Mouse (Mus musculus) G1E (cell line): Measurements from ENCODE around the gene Slc2a12. TPM values are rescaled to one million over a fixed set of nuclear protein-coding genes. Genes with fewer than 3 reads are reported as not detected.

Experiments
- ATAC-seq: 2 replicates; pipeline ENCODE4 v1.8.0; 2016; ENCODE audit warnings: mild to moderate bottlenecking; ENCODE audit not compliant: insufficient number of reproducible peaks, poor library complexity, low FRiP score, severe bottlenecking; ENCODE audit errors: extremely low read depth
- DNase-seq: peaks from one replicate; pipeline ENCODE4 v3.0.0; 2012; ENCODE audit warnings: low spot score
- H3K27me3 ChIP-seq: 2 replicates; pipeline ENCODE4 v1.6.1; 2012; ENCODE audit warnings: mild to moderate bottlenecking, low read length, inconsistent platforms; ENCODE audit not compliant: insufficient read depth
- H3K36me3 ChIP-seq: replicated peaks from 2 replicates; pipeline ENCODE3; 2012; ENCODE audit warnings: mild to moderate bottlenecking, inconsistent platforms
- H3K4me1 ChIP-seq: 2 replicates; pipeline ENCODE4 v1.6.1; 2012; ENCODE audit warnings: low read depth, low read length, inconsistent platforms, mixed read lengths; ENCODE audit not compliant: insufficient read depth
- H3K4me3 ChIP-seq: 2 replicates; pipeline ENCODE4 v1.5.1; 2012; ENCODE audit warnings: low read depth, mild to moderate bottlenecking, inconsistent platforms, low read length, moderate library complexity, mixed read lengths
- H3K9me3 ChIP-seq: replicated peaks from 2 replicates; pipeline ENCODE4 v1.6.1; 2012; ENCODE audit warnings: inconsistent platforms
- CTCF ChIP-seq: IDR thresholded peaks from 2 replicates; pipeline ENCODE4 v1.5.1; 2012; ENCODE audit warnings: low read depth, low read length, inconsistent platforms, mixed read lengths
- GATA1 ChIP-seq: IDR thresholded peaks from 2 replicates; pipeline ENCODE4 v1.6.1; 2012; ENCODE audit warnings: borderline replicate concordance, low read length, inconsistent platforms, mixed read lengths
- GATA2 ChIP-seq: IDR thresholded peaks from 2 replicates; pipeline ENCODE4 v1.6.1; 2012; ENCODE audit warnings: low read depth, low read length, inconsistent platforms, borderline replicate concordance
- POLR2AphosphoS5 ChIP-seq: IDR thresholded peaks from 2 replicates; pipeline ENCODE4 v1.6.1; 2012; ENCODE audit warnings: low read depth, low read length, inconsistent platforms; ENCODE audit not compliant: insufficient replicate concordance
- TAL1 ChIP-seq: conservative IDR thresholded peaks from 2 replicates; pipeline ENCODE4 v1.6.1; 2012; ENCODE audit warnings: low read depth, low read length, inconsistent platforms, mixed read lengths
- polyA plus RNA-seq: library from polyadenylated mRNA; stranded (reverse); fragments of >175 nt; gene quantifications from 2 replicates; pipeline ENCODE4 v1.2.3, GENCODE M21; 2012
- total RNA-seq, 2 experiments: library from RNA; stranded (forward) in 1 of 2; stranded (reverse) in 1 of 2; fragments of 200-1000 nt in 1 of 2; fragments of >200 nt in 1 of 2; fragmentation: Nextera tagmentation in 1 of 2; gene quantifications; 2 replicates each; pipeline ENCODE4 v1.2.3; 2014 to 2017

Gene Slc2a12
- total and polyA plus RNA-seq, 3 experiments, result 0.16 TPM; not detected in 2

DNA sequence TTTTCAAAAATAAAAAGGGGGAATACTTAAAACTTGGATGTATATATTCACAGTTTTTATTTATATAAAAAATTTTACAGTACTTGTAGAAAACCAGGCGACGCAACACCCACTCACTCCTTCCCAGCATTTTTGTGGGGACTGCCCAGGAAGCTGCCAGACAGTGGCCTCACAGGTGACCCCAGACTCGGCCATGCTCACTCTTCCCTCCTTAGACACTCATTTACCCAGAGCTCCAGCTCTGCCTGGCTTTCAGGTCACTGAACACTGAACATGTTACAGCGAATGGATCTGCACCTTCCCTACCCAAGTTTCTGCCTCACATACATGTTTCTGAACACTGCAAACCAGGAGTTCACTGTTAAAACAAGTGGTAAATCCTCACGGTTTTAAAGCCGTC, 59.0 kb downstream of the Slc2a12 start:
- no peak for ATAC-seq
- Histone ChIP-seq H3K27me3 (no peaks in the 10 kb centered on the region), H3K9me3 (no peaks in the 10 kb centered on the region), H3K4me3 (no peak overlapping the region), H3K4me1 (0 out of 2 replicates have a peak, but pooled peaks cover 4% of the 10 kb centered on the region), H3K36me3 (peaks cover 87% of the 10 kb centered on the region)
- TF ChIP-seq POLR2AphosphoS5, result no peak
- no peak for TF ChIP-seq TAL1
- no peak for TF ChIP-seq GATA2
- no peak for TF ChIP-seq CTCF
- DNase-seq, result no peak

DNA sequence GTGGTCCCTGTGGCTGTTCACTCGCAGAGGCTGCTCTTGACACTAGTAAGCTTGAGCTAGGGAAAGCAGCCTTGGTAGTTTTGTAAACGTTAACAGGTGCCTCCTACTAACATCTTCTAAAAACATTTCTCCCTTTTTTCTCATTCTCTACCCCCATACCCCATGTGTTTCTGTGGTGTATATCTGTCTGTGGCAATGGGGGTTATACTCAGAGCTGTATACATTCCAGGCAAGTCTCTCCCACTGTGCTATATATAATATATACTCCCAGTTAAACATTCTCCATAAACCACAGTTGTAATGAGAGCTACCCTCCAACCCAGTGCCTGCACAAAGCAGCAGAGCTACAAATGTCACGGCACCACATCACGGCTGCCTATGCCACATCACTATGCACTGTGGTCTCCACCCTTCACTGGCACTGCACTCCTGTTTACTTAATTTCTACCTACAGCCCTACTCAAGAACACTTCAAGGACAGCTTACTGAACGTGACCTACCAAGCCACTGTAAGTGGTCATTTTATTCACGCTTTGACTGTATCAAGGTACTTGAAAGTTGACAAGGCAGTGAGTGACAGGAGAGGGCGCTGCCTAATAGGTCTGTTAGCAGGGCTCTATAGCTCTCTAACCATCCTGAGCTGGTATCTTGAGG, 63.5 kb downstream of the Slc2a12 start:
- Histone ChIP-seq H3K36me3 (peaks cover 80% of the 10 kb centered on the region), H3K4me3 (no peak overlapping the region), H3K9me3 (no peaks in the 10 kb centered on the region), H3K4me1 (peaks cover 2% of the 10 kb centered on the region; the same call in 1 of the 2 replicates), H3K27me3 (no peaks in the 10 kb centered on the region)
- DNase-seq, result no peak
- ATAC-seq, result no peak
- TF ChIP-seq GATA2 (no peak), POLR2AphosphoS5 (no peak), CTCF (no peak), GATA1 (no peak), TAL1 (no peak)

DNA sequence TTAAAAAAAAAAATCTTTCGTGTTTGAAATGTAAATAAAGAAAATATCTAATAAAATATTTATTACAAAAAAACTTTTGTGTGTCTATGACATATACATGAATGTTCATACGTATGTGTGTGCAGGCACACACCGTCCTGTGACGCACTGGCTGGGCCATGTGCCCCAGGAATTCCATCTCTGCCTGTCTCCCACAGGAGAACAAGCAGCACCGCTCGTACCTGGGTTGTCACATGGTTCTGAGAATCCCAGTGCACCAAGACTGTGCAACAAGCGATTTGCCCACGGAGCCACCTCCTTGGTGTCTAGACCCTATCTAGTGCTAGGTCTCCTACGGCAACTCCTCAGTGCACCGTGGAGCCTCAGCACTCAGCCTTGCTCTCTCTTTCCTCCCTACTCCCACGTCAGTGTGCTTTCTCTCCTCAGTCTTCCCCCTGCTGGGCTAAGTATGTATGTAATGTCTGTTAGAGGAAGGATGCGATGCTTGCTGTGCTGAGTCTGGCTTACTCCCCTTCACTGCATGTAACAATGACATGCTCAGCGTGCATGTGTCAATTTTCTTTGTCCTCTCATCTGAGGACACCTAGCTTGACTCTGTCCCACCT, 65.5 kb downstream of the Slc2a12 start:
- no peak for ATAC-seq
- Histone ChIP-seq H3K4me1 (peaks cover 12% of the 10 kb centered on the region), H3K4me3 (no peak overlapping the region), H3K27me3 (no peaks in the 10 kb centered on the region), H3K36me3 (peaks cover 78% of the 10 kb centered on the region), H3K9me3 (no peaks in the 10 kb centered on the region)
- DNase-seq, result no peak
- TF ChIP-seq CTCF (no peak), GATA1 (no peak), POLR2AphosphoS5 (no peak), GATA2 (no peak), TAL1 (no peak)

DNA sequence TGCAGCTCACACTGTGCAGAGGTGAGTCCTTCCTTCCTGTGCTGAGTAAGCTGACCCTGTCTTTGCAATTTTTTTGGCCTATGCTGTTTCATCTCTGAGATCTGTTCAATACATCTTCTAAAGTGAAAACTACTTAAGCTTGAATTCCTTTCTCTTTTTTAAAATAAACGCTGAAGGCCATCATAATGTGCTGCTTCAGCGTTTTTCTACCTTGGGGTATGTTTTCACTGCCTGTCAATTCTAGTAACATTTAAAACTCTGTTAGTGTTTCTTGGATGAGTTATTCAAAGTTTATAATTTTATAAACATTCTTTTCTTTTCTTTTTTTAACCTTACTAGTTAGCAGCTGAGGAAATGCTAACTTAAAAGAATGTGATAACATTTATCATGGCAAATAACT, 68.1 kb downstream of the Slc2a12 start:
- no peak for TF ChIP-seq GATA1
- no peaks in the 10 kb centered on the region for H3K27me3 ChIP-seq
- no peaks in the 10 kb centered on the region for H3K9me3 ChIP-seq
- peaks cover 12% of the 10 kb centered on the region for H3K4me1 ChIP-seq
- DNase-seq (no peak), ATAC-seq (no peak)
- H3K4me3 ChIP-seq, result no peak overlapping the region
- peaks cover 59% of the 10 kb centered on the region for H3K36me3 ChIP-seq

DNA sequence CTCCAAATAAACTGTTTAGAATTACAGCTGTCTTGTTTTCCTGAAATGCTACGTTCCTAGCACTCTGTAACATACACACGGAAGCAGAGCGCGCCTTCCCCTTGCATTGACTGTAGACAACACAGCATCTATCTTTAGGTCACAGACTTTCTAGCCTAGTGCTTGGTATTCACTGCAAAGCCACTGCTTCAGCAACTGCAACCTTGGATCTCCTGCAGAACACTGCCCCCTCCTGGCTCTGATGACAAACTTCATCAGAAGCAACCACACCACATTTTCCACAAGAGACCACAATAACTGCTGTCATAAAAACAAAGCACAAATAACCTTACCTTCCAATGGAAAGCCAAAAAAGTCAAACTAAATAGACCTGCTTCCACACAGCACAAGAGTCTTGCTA, 69.7 kb downstream of the Slc2a12 start:
- no peak for DNase-seq
- H3K4me1 ChIP-seq, result peaks cover 21% of the 10 kb centered on the region
- H3K27me3 ChIP-seq, result no peaks in the 10 kb centered on the region
- H3K36me3 ChIP-seq, result peaks cover 48% of the 10 kb centered on the region
- H3K9me3 ChIP-seq, result no peaks in the 10 kb centered on the region
- ATAC-seq, result peak; percentile 35; the same call in 1 of the 2 replicates
- H3K4me3 ChIP-seq, result no peak overlapping the region
- TF ChIP-seq GATA1 (no peak), TAL1 (no peak), GATA2 (no peak), POLR2AphosphoS5 (no peak), CTCF (peak; percentile 63)

DNA sequence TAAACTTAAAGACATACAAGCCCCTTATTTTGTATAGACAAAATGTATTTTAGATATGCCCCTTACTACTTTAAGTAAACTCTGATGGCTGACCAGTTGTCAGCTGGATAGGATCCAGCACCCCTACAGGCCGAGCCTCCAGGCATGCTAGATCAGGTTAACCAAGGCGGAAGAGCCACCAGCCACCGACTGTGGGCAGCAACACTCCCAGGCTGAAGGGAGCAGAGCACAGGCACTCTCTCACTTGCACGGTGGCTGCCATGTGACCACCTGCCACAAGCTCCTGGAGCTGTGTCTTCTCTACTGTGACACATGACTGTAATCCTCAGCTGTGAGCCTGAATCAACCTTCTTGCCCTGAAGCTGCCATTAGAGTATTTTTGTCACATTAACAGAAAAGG, 73.7 kb downstream of the Slc2a12 start:
- Histone ChIP-seq H3K4me3 (no peak overlapping the region; the same call in 1 of the 2 replicates), H3K9me3 (no peaks in the 10 kb centered on the region), H3K36me3 (peaks cover 44% of the 10 kb centered on the region), H3K27me3 (no peaks in the 10 kb centered on the region), H3K4me1 (peaks cover 45% of the 10 kb centered on the region)
- TF ChIP-seq TAL1 (no peak), CTCF (no peak)
- DNase-seq, result no peak
- ATAC-seq, result peak; percentile 83
